In genomic region chr7:63212084-63212723, GRCm38 (mm10) we compare ENCODE assay signal across 9 mouse cellular contexts. TPM values are rescaled to one million over a fixed set of nuclear protein-coding genes. Genes with fewer than 3 reads are reported as not detected.
DNase-seq lines count a peak whose midpoint lies in the region; ATAC-seq lines count a peak whose summit lies in the region.
"Had no signal": no experiment of that assay in that cellular context is flagged by ENCODE, and none has a peak within 500 bp of the region (broad histone marks: within the 10 kb centered on the region; RNA-seq: fewer than 3 reads in every experiment).

TSS of gene Chrna7 (minus strand) at chr7:63212569.

- DNase-seq in forebrain, embryonic 14.5 days (ENCODE audit: low spot score), result peak; percentile 87
- peak; percentile 86 for DNase-seq in kidney, postnatal 10 days
- peak; percentile 61 for DNase-seq in liver
- peak; percentile 87 for DNase-seq in neural tube, embryonic 10.5 days (ENCODE audit: extremely low spot score, low spot score)
- peak; percentile 29 for DNase-seq in thymus, postnatal 0 days (ENCODE audit: low spot score)

- no peak for ATAC-seq in megakaryocyte, adult 5-6 weeks (ENCODE audit: poor library complexity, severe bottlenecking)
- ATAC-seq in forebrain, embryonic 14.5 days, result peak; percentile 96
- peak; percentile 93 for ATAC-seq in heart, embryonic 16.5 days (replicated peaks; ENCODE audit: extremely low read depth, insufficient read depth, low FRiP score)

- H3K27me3 ChIP-seq in megakaryocyte, embryonic 14.5 days (replicated peaks), result peaks cover 29% of the 10 kb centered on the region
- H3K27me3 ChIP-seq in forebrain, embryonic 14.5 days (replicated peaks; ENCODE audit: control insufficient read depth, insufficient read depth, low read length), result no peaks in the 10 kb centered on the region
- H3K27me3 ChIP-seq in heart, embryonic 16.5 days (ENCODE audit: control insufficient read depth, insufficient read depth, low read length), result peaks cover 11% of the 10 kb centered on the region

- peak within 1 kb of the TSS; percentile 88 for H3K4me3 ChIP-seq in megakaryocyte, embryonic 14.5 days (replicated peaks)
- H3K4me3 ChIP-seq in forebrain, embryonic 14.5 days (ENCODE audit: low read depth, low read length), result peak within 1 kb of the TSS; percentile 72
- peak within 1 kb of the TSS; percentile 55 for H3K4me3 ChIP-seq in heart, embryonic 16.5 days (ENCODE audit: low read length)
- H3K4me3 ChIP-seq: myocyte had no signal

- H3K27ac ChIP-seq in forebrain, embryonic 14.5 days (ENCODE audit: low read depth, low read length), result peak within 1 kb of the TSS; percentile 44; the same call in 1 of the 2 replicates
- H3K27ac ChIP-seq in heart, embryonic 16.5 days (ENCODE audit: low read length), result no peak within 1 kb of the TSS

- WGBS in forebrain, embryonic 14.5 days, result under 1% methylated on average over 53 of the region's 73 CpGs
- WGBS in heart, embryonic 16.5 days, result under 1% methylated on average over 69 of the region's 73 CpGs

- peak within 1 kb of the TSS; percentile 82 for H3K9ac ChIP-seq in forebrain, embryonic 14.5 days (ENCODE audit: low read length)
- H3K9ac ChIP-seq in heart, embryonic 16.5 days (ENCODE audit: low read length), result peak within 1 kb of the TSS; percentile 35

- H3K4me1 ChIP-seq in megakaryocyte, embryonic 14.5 days, result peaks cover 9% of the 10 kb centered on the region
- peaks cover 6% of the 10 kb centered on the region; the same call in 1 of the 2 replicates for H3K4me1 ChIP-seq in forebrain, embryonic 14.5 days (ENCODE audit: control insufficient read depth, insufficient read depth, low read length)
- peaks cover 4% of the 10 kb centered on the region for H3K4me1 ChIP-seq in heart, embryonic 16.5 days (ENCODE audit: control insufficient read depth, insufficient read depth, low read length)

- no peaks in the 10 kb centered on the region for H3K9me3 ChIP-seq in megakaryocyte, embryonic 14.5 days
- no peaks in the 10 kb centered on the region for H3K9me3 ChIP-seq in forebrain, embryonic 14.5 days (replicated peaks; ENCODE audit: control insufficient read depth, low read length)
- H3K9me3 ChIP-seq in heart, embryonic 16.5 days (replicated peaks; ENCODE audit: control insufficient read depth, low read length), result no peaks in the 10 kb centered on the region

- H3K4me2 ChIP-seq in forebrain, embryonic 14.5 days (ENCODE audit: low read length), result peak within 1 kb of the TSS; percentile 90
- peak within 1 kb of the TSS; percentile 94 for H3K4me2 ChIP-seq in heart, embryonic 16.5 days (ENCODE audit: low read depth, low read length)

- H3K36me3 ChIP-seq in megakaryocyte, embryonic 14.5 days (replicated peaks; ENCODE audit: low read length), result no peaks in the 10 kb centered on the region
- no peaks in the 10 kb centered on the region for H3K36me3 ChIP-seq in forebrain, embryonic 14.5 days (ENCODE audit: control insufficient read depth, insufficient read depth, low read length)
- H3K36me3 ChIP-seq in heart, embryonic 16.5 days (ENCODE audit: control insufficient read depth, insufficient read depth), result no peaks in the 10 kb centered on the region

RNA-seq across cellular contexts. Expression of gene Chrna7, which starts in this region (rescaled TPM):
- not detected in 2 replicates for polyA plus RNA-seq in megakaryocyte, embryonic 14.5 days (2012; ENCODE audit: insufficient read depth, low replicate concordance)
- not detected in 2 replicates for total RNA-seq in megakaryocyte, adult 5-6 weeks (2015)
- not detected in 2 replicates for total RNA-seq in megakaryocyte, adult 5-6 weeks (2017)
- polyA plus RNA-seq in forebrain, embryonic 14.5 days (2014; fragmentation: Nextera tagmentation; extraction: Ambion mirVana), result 3.7 and 5.2 TPM in 2 replicates
- polyA plus RNA-seq in heart, embryonic 16.5 days (2015; fragmentation: Nextera tagmentation; extraction: Ambion mirVana), result 0.17 and 0.36 TPM in 2 replicates
- not detected in 2 replicates for polyA plus RNA-seq in thymus, postnatal 0 days (2015; fragmentation: Nextera tagmentation; extraction: Ambion mirVana)
- polyA plus RNA-seq: myocyte had no signal

Comparison
In these comparisons a context has a peak if more than half of its experiments do, and no peak if none do; other contexts are left out.
1. Peak in ATAC-seq, H3K4me3 ChIP-seq, H3K9ac ChIP-seq and H3K4me2 ChIP-seq in heart, embryonic 16.5 days; RNA of the gene not detected or under 1 TPM.
2. Peak in DNase-seq in thymus, postnatal 0 days; RNA of the gene not detected or under 1 TPM.
3. DNase-seq: peak in every context shown above with its lines; median percentile 87 in forebrain, embryonic 14.5 days; 87 in neural tube, embryonic 10.5 days; 86 in kidney, postnatal 10 days; 61 in liver; 29 in thymus, postnatal 0 days.